Mouse (Mus musculus): Measurements from ENCODE around the gene Pmfbp1. TPM values are rescaled to one million over a fixed set of nuclear protein-coding genes. Genes with fewer than 3 reads are reported as not detected.

The Pmfbp1 gene
- polyA plus RNA-seq, 1 experiment from 2014 or later, result 0.05 TPM

- Histone ChIP-seq H3K27ac (ENCODE audit: low read length) (peak within 1 kb of the TSS; percentile 96), H3K4me2 (ENCODE audit: low read depth, low read length) (peak within 1 kb of the TSS; percentile 85), H3K27me3 (ENCODE audit: control insufficient read depth, insufficient read depth, low read length) (no peaks in the 10 kb centered on the region), H3K4me1 (ENCODE audit: control insufficient read depth, insufficient read depth, low read length) (peaks cover 14% of the 10 kb centered on the region), H3K4me3 (ENCODE audit: low read length) (peak within 1 kb of the TSS; percentile 96), H3K9ac (ENCODE audit: low read length) (peak within 1 kb of the TSS; percentile 97), H3K9me3 (replicated peaks; ENCODE audit: control insufficient read depth, low read length) (no peaks in the 10 kb centered on the region), H3K36me3 (ENCODE audit: control insufficient read depth, insufficient read depth) (peaks cover 23% of the 10 kb centered on the region)
- under 1% methylated on average over 52 of the region's 52 CpGs for WGBS
- ATAC-seq (replicated peaks; ENCODE audit: extremely low read depth, insufficient read depth, low FRiP score), result peak; percentile 99
Measured at GRCm38 (mm10) chr8:109565498-109566333, 71.9 kb downstream of the Pmfbp1 start, which contains the start of the genes Dhx38 and Txnl4b. TSS of gene Dhx38 (minus strand) at chr8:109565861. TSS of gene Txnl4b (plus strand) at chr8:109565892.

GRCm38 (mm10) chr8:109571139-109571538 lies 77.3 kb downstream of the Pmfbp1 start:
- ATAC-seq (replicated peaks; ENCODE audit: extremely low read depth, insufficient read depth, low FRiP score), result no peak
- Histone ChIP-seq H3K36me3 (ENCODE audit: control insufficient read depth, insufficient read depth) (peaks cover 6% of the 10 kb centered on the region), H3K4me2 (ENCODE audit: low read depth, low read length) (no peak overlapping the region), H3K4me1 (ENCODE audit: control insufficient read depth, insufficient read depth, low read length) (peaks cover 3% of the 10 kb centered on the region), H3K27me3 (ENCODE audit: control insufficient read depth, insufficient read depth, low read length) (no peaks in the 10 kb centered on the region), H3K4me3 (ENCODE audit: low read length) (no peak overlapping the region), H3K9me3 (replicated peaks; ENCODE audit: control insufficient read depth, low read length) (no peaks in the 10 kb centered on the region), H3K9ac (ENCODE audit: low read length) (no peak overlapping the region), H3K27ac (ENCODE audit: low read length) (no peak overlapping the region)
- 85% methylated on average over 12 of the region's 12 CpGs for WGBS

- no peak for ATAC-seq (replicated peaks; ENCODE audit: extremely low read depth, insufficient read depth, low FRiP score)
- H3K9ac ChIP-seq (ENCODE audit: low read length), result no peak overlapping the region
- no peaks in the 10 kb centered on the region for H3K4me1 ChIP-seq (ENCODE audit: control insufficient read depth, insufficient read depth, low read length)
- WGBS, result 53% methylated on average over 4 of the region's 4 CpGs
- H3K27ac ChIP-seq (ENCODE audit: low read length), result no peak overlapping the region
- no peaks in the 10 kb centered on the region for H3K9me3 ChIP-seq (replicated peaks; ENCODE audit: control insufficient read depth, low read length)
- H3K36me3 ChIP-seq (ENCODE audit: control insufficient read depth, insufficient read depth), result no peaks in the 10 kb centered on the region
- no peak overlapping the region for H3K4me2 ChIP-seq (ENCODE audit: low read depth, low read length)
- no peaks in the 10 kb centered on the region for H3K27me3 ChIP-seq (ENCODE audit: control insufficient read depth, insufficient read depth, low read length)
- no peak overlapping the region for H3K4me3 ChIP-seq (ENCODE audit: low read length)
Measured at GRCm38 (mm10) chr8:109576311-109576710, 82.5 kb downstream of the Pmfbp1 start.

- no peak for ATAC-seq (replicated peaks; ENCODE audit: extremely low read depth, insufficient read depth, low FRiP score)
Measured at GRCm38 (mm10) chr8:109578900-109579301, 85.1 kb downstream of the Pmfbp1 start, which contains the start of gene Hp. TSS of gene Hp (minus strand) at chr8:109579172.

GRCm38 (mm10) chr8:109584293-109584692 lies 90.5 kb downstream of the Pmfbp1 start:
- Histone ChIP-seq H3K4me1 (ENCODE audit: control insufficient read depth, insufficient read depth, low read length) (no peaks in the 10 kb centered on the region), H3K27ac (ENCODE audit: low read length) (no peak overlapping the region), H3K9ac (ENCODE audit: low read length) (no peak overlapping the region), H3K9me3 (replicated peaks; ENCODE audit: control insufficient read depth, low read length) (no peaks in the 10 kb centered on the region; the same call in 1 of the 2 replicates), H3K36me3 (ENCODE audit: control insufficient read depth, insufficient read depth) (no peaks in the 10 kb centered on the region), H3K27me3 (ENCODE audit: control insufficient read depth, insufficient read depth, low read length) (no peaks in the 10 kb centered on the region), H3K4me2 (ENCODE audit: low read depth, low read length) (no peak overlapping the region), H3K4me3 (ENCODE audit: low read length) (no peak overlapping the region)
- no peak for ATAC-seq (replicated peaks; ENCODE audit: extremely low read depth, insufficient read depth, low FRiP score)
- 68% methylated on average over 4 of the region's 4 CpGs for WGBS

More at GRCm38 (mm10) chr8:109578900-109579301, 85.1 kb downstream of the Pmfbp1 start, which contains the start of gene Hp:
- Histone ChIP-seq H3K4me2 (ENCODE audit: low read depth, low read length) (no peak within 1 kb of the TSS), H3K4me3 (ENCODE audit: low read length) (no peak within 1 kb of the TSS), H3K9ac (ENCODE audit: low read length) (no peak within 1 kb of the TSS), H3K4me1 (ENCODE audit: control insufficient read depth, insufficient read depth, low read length) (no peaks in the 10 kb centered on the region), H3K27ac (ENCODE audit: low read length) (no peak within 1 kb of the TSS), H3K27me3 (ENCODE audit: control insufficient read depth, insufficient read depth, low read length) (no peaks in the 10 kb centered on the region), H3K36me3 (ENCODE audit: control insufficient read depth, insufficient read depth) (no peaks in the 10 kb centered on the region), H3K9me3 (replicated peaks; ENCODE audit: control insufficient read depth, low read length) (no peaks in the 10 kb centered on the region; the same call in 1 of the 2 replicates)
- WGBS, result 57% methylated on average over 8 of the region's 8 CpGs

- H3K36me3 ChIP-seq (ENCODE audit: control insufficient read depth, insufficient read depth), result no peaks in the 10 kb centered on the region
- ATAC-seq (replicated peaks; ENCODE audit: extremely low read depth, insufficient read depth, low FRiP score), result no peak
- WGBS, result 77% methylated on average over 3 of the region's 3 CpGs
- H3K9ac ChIP-seq (ENCODE audit: low read length), result no peak overlapping the region
- no peak overlapping the region for H3K4me3 ChIP-seq (ENCODE audit: low read length)
- no peak overlapping the region for H3K27ac ChIP-seq (ENCODE audit: low read length)
- no peaks in the 10 kb centered on the region for H3K27me3 ChIP-seq (ENCODE audit: control insufficient read depth, insufficient read depth, low read length)
- no peaks in the 10 kb centered on the region for H3K4me1 ChIP-seq (ENCODE audit: control insufficient read depth, insufficient read depth, low read length)
- H3K4me2 ChIP-seq (ENCODE audit: low read depth, low read length), result no peak overlapping the region
- no peaks in the 10 kb centered on the region; the same call in 1 of the 2 replicates for H3K9me3 ChIP-seq (replicated peaks; ENCODE audit: control insufficient read depth, low read length)
Measured at GRCm38 (mm10) chr8:109584830-109585229, 91.0 kb downstream of the Pmfbp1 start.

- Histone ChIP-seq H3K9ac (ENCODE audit: low read length) (no peak overlapping the region), H3K9me3 (replicated peaks; ENCODE audit: control insufficient read depth, low read length) (no peaks in the 10 kb centered on the region; the same call in 1 of the 2 replicates), H3K36me3 (ENCODE audit: control insufficient read depth, insufficient read depth) (no peaks in the 10 kb centered on the region), H3K4me2 (ENCODE audit: low read depth, low read length) (no peak overlapping the region), H3K27ac (ENCODE audit: low read length) (no peak overlapping the region), H3K4me3 (ENCODE audit: low read length) (no peak overlapping the region), H3K4me1 (ENCODE audit: control insufficient read depth, insufficient read depth, low read length) (no peaks in the 10 kb centered on the region), H3K27me3 (ENCODE audit: control insufficient read depth, insufficient read depth, low read length) (no peaks in the 10 kb centered on the region)
- ATAC-seq (replicated peaks; ENCODE audit: extremely low read depth, insufficient read depth, low FRiP score), result no peak
Measured at GRCm38 (mm10) chr8:109585652-109586051, 91.8 kb downstream of the Pmfbp1 start.

- no peak overlapping the region for H3K9ac ChIP-seq (ENCODE audit: low read length)
- no peak for ATAC-seq (replicated peaks; ENCODE audit: extremely low read depth, insufficient read depth, low FRiP score)
- no peaks in the 10 kb centered on the region for H3K27me3 ChIP-seq (ENCODE audit: control insufficient read depth, insufficient read depth, low read length)
- H3K4me3 ChIP-seq (ENCODE audit: low read length), result no peak overlapping the region
- H3K4me2 ChIP-seq (ENCODE audit: low read depth, low read length), result no peak overlapping the region
- peaks cover 2% of the 10 kb centered on the region; the same call in 1 of the 2 replicates for H3K36me3 ChIP-seq (ENCODE audit: control insufficient read depth, insufficient read depth)
- H3K27ac ChIP-seq (ENCODE audit: low read length), result no peak overlapping the region
- no peaks in the 10 kb centered on the region; the same call in 1 of the 2 replicates for H3K9me3 ChIP-seq (replicated peaks; ENCODE audit: control insufficient read depth, low read length)
- no peaks in the 10 kb centered on the region for H3K4me1 ChIP-seq (ENCODE audit: control insufficient read depth, insufficient read depth, low read length)
- WGBS, result 48% methylated on average over 7 of the region's 7 CpGs
Measured at GRCm38 (mm10) chr8:109586972-109587504, 93.2 kb downstream of the Pmfbp1 start.

GRCm38 (mm10) chr8:109590901-109591300 lies 97.1 kb downstream of the Pmfbp1 start:
- no peak for ATAC-seq (replicated peaks; ENCODE audit: extremely low read depth, insufficient read depth, low FRiP score)
- Histone ChIP-seq H3K9ac (ENCODE audit: low read length) (no peak overlapping the region), H3K4me1 (ENCODE audit: control insufficient read depth, insufficient read depth, low read length) (no peaks in the 10 kb centered on the region), H3K27ac (ENCODE audit: low read length) (no peak overlapping the region), H3K27me3 (ENCODE audit: control insufficient read depth, insufficient read depth, low read length) (no peaks in the 10 kb centered on the region), H3K4me3 (ENCODE audit: low read length) (no peak overlapping the region), H3K36me3 (ENCODE audit: control insufficient read depth, insufficient read depth) (peaks cover 13% of the 10 kb centered on the region; the same call in 1 of the 2 replicates), H3K9me3 (replicated peaks; ENCODE audit: control insufficient read depth, low read length) (no peaks in the 10 kb centered on the region), H3K4me2 (ENCODE audit: low read depth, low read length) (no peak overlapping the region)
- 85% methylated on average over 9 of the region's 9 CpGs for WGBS
